Mouse (Mus musculus): ENCODE measurements at regions not wholly inside any gene's neighbourhood (a gene's known extent, or its start where the extent isn't known, plus 50 kb on each side); places are given as distances from the start of the nearest gene placed in this dataset.
"Not testable (repeated sequence)": the region's sequence is repeated elsewhere in the genome, so short reads cannot be mapped to it uniquely, and the experiment has no call there.

DNA sequence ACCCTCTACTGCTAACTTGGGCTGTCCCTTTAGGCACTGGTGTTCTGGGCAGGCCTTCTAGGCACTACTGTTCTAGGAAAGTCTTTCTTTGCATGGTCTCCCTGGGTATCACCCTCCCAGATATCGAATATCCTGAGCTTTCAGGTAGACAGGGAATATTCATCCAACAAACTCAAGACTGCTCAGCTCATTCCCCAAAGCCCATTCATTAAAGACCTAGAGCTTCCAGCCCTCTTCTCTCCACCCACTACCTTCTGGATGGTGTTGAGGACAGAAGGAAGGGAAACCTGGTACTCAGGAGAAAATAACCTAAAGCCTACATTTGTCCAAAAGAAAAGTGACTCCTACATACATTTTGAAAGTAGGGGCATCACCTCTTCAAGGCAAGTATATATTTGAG, 420.0 kb downstream of the Tcerg1l start:
- no peak for DNase-seq (ENCODE audit: low spot score in 2 of 2)

DNA sequence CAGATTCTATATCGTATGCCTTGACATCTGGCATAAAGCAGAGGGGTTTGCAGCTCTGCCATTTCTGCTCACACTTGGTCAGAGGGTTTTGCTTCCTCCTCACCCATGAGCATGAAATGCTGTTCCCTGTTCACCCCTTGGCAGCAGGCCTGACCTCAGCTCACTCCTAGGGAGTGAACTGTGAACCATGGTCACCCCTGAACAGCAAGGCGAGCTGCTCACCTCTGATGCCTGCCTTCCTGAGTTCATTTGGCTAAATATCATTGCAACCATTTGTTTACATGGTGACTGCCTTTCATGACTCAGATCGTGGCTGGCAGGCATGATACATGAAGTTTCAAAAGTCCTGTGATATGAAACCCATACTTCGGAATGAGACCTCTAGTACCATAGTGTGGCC, 418.2 kb downstream of the Tcerg1l start:
- DNase-seq (ENCODE audit: low spot score in 2 of 2): no peak

DNA sequence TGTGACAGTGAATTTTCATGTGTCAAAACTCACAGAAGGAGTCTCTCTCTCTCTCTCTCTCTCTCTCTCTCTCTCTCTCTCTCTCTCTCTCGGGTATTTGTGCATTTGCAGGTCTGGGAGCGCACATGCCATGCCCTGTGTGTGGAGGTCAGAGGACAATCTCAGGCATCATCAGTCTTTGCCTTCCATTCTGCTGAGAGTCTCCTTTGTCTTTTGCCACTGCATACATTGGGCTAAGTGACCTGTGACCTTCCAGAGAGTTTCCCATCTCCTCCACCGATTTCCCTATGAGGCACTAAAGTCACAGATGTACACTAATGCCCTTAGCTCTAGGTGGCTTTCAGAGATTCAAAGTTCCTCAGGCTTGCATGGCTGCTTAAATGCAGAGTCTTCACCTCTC, 391.7 kb downstream of the Tcerg1l start:
- DNase-seq (ENCODE audit: low spot score in 2 of 2): no peak

DNA sequence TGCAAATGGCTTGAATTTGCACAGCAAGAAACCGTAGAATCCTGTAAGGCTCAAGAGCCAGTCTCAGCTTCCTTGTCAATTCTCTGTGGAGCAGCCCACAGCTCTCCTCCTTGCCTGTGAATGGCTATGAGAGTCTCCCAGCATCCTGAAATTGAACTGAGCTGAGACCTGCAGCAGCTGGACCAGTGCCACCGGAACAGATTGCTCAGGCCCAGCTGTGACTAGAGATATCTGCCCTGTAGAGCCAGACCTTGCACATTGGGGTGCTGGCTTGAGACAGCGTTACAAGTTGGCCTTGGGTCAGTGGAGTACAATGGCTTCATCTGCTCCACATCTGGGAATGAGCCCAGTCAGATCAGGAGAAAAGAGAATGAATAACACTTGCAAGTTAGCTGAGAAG, 390.6 kb downstream of the Tcerg1l start:
- DNase-seq (ENCODE audit: low spot score in 2 of 2): peak; percentile 13 to 18

DNA sequence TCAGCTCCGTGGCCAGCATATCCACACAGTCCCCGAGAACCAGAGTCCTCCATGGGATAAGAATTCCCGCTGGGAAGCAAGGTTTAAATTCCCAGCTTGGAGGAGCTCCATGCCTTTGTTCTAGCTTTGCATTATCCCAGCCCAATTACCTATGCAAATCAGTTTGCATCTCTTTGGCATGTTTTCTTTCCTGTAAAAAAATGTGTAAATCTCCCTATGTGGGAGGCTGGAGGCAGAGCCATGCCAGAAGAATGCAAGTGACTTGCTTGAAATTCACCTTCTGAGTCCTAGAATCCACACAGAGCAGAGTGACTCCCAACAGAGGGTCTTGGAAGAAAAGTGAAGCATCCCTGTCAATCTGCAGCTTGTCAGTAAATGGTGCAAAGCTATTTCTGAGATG, 388.9 kb downstream of the Tcerg1l start:
- DNase-seq (ENCODE audit: low spot score in 2 of 2): no peak

DNA sequence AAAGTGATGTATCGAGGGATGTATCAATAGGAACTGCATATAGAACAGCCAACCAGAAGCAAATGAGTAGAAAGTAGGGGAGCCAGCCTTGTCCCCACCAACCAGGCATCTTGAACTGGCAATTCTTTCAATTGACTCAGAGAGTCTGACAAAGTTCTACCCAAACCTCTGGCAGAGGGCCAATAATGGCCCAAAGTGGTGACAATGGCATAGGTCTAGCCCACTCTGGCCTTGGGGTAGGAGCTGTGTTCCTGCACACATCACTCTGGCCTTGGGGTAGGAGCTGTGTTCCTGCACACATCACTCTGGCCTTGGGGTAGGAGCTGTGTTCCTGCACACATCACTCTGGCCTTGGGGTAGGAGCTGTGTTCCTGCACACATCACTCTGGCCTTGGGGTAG, 373.5 kb downstream of the Tcerg1l start:
- DNase-seq (ENCODE audit: low spot score in 2 of 2): not testable (repeated sequence)

DNA sequence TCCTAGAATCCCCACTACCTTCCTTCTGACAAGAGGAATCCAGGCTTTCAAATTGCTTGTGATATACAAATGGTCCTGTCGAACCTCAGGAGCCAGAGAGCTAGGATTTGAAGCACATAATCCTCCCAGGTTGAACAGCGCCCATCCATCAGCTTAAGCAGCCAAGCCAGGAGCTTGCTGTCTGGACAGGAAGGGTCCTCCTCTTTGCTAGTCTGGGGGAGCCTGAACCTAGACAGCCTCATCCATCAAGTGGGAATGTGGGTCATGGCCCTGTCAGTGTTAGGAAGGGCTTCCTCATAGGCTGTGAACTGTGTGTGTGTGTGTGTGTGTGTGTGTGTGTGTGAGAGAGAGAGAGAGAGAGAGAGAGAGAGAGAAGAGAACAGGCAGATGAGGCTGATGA, 345.8 kb downstream of the Tcerg1l start:
- DNase-seq (ENCODE audit: low spot score in 2 of 2): no peak

DNA sequence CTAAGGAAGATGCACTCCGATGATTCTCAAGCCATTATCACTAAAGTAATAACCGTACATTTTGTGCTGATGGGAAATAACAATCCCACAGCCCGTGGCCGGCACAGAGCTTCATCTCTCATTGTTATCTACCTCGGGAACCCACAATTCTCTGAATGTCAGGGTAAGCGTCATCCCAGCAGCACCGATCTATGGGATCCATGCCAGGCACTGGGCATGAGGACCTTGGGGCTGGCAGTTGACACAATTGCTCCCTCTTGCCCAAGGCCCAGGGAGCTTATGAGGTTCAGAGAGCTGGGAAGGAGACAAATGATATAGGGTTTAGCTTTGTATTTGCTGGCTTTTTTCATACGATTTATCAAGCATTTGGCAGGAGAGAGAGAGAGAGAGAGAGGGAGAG, 342.8 kb downstream of the Tcerg1l start:
- no peak for DNase-seq (ENCODE audit: low spot score in 2 of 2)

DNA sequence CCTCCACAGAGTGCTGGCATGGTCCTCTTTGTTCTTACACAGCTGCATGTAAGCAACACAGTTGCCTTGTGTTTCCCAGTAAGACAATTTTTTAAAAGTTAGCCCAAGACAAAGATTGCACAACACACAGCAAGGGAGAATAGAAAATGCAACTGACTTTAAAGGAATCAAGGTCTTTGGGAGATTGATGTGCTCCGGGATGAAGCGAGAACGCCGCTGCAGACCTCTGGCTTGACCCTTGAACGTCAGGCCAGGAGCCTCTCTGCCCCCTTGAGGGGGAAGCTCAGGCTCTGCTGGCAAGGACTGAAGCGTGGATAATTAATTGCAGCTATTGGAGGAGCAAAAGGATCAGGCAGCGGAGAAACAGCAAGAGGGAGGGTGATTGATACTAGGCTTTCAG, 336.4 kb downstream of the Tcerg1l start:
- DNase-seq (ENCODE audit: low spot score in 2 of 2): no peak

DNA sequence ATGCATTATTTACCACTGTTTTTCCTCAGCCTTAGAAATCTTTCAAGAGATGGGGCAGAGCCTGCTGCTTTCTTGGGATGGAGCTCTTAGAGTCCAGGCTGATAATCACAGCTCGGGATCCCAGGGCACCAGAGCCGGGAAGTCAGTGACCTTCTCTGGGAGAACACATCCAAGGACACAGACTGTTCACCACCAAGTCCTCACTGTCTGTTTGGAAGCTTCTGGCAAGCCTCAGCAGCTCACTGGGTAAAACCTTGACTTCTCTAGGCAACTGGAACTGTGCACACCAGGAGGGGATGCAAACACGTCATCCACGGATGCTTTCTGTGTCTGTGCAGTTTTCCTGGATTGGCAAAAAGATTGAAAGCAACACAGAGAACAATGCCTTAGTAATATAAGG, 330.6 kb downstream of the Tcerg1l start:
- DNase-seq (ENCODE audit: low spot score in 2 of 2): no peak

DNA sequence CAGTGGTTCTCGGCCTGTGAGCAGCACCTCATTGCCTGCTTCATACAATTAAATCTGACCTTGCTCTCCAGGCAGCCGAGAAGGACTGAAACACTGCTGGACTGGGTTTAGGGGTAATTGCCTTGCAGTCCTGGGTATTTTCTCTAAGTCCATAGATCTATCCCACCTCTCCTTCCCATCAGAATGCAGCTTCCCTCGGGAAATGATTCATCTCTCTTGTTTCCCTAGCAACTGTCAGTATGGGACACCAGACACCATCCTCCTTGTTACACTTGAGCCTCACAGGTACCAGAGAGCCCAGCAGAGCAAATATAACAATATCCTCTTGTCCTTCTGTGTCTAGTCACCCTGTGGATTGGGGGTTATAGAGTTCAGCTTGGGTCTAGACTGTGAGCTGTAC, 322.3 kb downstream of the Tcerg1l start:
- DNase-seq (ENCODE audit: low spot score in 2 of 2): no peak

DNA sequence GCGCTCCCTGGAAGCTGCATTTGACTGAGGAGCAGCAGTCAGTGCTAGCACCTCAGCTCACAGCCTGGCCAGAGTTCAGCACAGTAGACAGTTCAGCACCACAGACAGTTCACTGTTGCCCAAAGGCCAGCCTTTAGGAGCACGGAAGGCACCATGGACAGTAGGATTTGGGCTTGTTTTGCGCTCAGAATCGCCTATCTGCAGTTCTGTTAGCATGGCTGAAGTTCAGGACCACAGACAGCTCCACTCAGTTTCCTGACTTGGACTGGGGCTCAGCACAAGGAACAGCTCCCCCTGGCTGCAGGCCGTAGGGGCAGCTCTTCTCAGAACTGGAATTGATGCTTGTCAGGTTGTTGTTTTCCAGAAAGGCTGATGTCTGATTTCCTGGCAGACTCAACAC, 313.6 kb downstream of the Tcerg1l start:
- peak; percentile 37 to 60 for DNase-seq (ENCODE audit: low spot score in 2 of 2)

DNA sequence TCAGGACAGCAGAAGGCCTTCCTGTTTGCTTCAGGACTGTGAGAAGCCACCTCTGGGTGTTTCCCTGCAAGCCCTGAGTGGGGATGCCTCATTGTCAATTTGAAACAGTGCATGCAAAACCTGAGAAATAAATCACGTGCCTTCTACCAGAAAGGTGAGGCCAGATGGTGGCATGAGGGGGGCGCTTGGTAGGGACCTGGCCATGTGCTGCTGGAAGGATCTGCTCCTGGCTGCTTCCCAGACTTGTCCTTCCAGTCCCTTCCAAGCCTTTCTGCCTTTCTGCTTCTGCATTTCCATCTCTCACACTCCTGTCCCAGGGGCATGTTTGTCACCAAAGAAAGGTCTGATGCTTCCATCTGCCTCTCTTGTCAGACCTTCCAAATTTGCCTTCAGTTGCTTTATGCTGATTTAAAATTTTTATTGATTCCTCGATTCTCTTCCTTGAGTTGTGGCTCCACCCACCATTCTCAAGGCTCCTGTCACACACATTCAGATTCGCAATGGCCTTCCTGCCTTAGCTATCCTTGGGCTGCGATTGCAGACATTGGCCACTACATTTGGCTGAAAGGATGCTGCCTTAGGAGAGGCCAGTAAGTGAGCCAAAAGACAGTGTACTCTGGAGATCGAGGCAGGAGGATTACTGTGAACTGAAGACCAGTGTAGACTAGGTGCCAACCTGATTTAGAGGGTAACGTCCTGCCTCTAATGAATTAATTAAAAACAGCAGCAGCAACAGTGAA, 289.9 kb downstream of the Tcerg1l start:
- DNase-seq (ENCODE audit: low spot score in 2 of 2): no peak

DNA sequence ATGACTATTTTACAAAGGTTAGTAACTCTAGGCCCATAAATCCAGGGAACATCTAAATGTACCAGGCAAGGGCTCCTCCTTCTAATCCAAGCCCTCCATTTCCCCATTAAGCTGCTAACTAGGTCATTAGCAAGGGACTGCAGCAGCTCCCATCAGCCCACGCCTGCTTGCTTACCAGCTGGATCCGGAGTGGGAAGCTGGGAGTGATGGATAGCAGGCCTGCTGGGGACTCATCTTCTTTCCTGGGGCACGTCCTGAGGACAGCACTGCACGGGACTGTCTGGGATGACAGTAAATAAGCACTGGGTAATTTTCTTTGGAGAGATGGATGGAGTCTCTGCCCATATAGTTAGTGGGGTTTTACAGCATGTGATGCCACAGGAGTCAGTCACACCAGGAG, 276.0 kb downstream of the Tcerg1l start:
- DNase-seq (ENCODE audit: low spot score in 2 of 2): peak; percentile 39 to 45

DNA sequence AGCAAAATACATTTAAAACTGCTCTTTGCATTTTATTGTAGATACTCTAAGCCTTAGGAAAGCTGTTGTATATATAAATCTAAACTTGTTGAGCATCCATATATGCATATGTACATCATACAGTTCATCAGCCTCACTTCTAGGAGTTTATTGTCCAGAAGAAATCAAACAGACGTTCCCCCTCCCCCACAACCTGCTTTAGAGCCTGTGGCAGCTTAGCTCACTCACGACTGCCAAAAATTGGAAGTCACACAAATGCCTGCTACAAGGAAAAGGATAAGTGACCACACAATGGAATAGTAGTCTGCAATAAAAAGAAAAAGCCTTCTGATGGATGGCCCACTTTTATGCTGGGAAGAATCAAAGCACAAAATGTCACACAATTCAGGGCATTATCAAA, 267.8 kb downstream of the Tcerg1l start:
- no peak for DNase-seq (ENCODE audit: low spot score in 2 of 2)

DNA sequence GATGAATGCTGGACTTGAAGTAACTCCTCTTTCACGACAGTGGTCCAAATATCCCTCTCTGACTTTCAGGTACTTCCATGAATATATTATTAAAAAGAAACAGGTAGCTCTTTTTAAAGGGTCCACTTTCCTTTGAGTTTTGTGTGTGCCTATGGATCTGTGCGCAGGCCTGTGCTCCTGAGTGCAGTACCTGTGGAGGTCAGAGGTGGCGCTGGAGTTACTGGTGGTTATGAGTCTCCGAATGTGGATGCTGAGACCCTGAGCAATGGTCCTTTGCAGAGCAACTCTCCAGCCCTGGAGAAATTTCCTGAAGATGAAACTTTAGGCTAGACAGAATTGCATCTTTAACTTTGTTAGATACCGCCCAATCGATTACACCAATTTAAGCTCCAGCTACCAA, 264.1 kb downstream of the Tcerg1l start:
- DNase-seq (ENCODE audit: low spot score in 2 of 2): no peak

DNA sequence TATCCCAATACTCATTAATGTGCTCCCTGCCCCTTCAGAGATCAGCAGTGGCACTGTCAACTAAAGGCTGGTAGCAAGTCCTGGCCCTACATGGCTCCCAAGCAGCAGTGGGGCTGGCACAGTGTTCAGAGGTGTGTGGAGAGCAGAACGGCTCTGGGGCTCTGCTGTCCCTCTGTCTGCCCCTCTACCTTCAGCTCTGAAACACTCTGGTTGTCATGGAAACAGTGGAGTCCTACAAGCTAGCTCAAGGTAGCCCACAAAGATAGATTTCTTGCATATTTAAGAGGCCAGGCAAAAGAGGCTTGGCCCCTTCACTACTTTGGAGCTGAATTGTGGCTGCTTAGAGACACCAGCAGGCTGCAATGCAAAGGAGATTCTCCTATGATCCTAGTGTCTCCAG, 259.6 kb downstream of the Tcerg1l start:
- DNase-seq (ENCODE audit: low spot score in 2 of 2): no peak

DNA sequence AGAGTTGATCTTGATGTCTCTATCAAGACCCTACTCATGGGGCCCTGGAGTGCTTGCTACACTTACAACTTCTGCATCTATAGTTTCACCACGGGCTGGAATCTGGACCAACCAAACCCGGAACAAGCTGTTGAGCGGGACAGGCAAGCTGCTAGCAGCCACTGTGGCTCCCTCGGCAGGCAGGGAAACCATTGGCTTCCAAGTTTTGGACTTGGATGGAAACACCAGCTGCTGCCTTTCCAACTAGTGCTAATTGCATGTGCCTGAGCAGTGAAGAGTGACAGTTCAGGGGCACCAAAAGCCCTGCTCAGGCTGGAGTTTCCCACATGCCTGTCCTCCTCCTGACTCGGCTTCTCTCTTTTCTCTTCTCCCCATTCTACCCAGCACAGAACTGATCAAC, 257.8 kb downstream of the Tcerg1l start:
- DNase-seq (ENCODE audit: low spot score in 2 of 2): no peak

DNA sequence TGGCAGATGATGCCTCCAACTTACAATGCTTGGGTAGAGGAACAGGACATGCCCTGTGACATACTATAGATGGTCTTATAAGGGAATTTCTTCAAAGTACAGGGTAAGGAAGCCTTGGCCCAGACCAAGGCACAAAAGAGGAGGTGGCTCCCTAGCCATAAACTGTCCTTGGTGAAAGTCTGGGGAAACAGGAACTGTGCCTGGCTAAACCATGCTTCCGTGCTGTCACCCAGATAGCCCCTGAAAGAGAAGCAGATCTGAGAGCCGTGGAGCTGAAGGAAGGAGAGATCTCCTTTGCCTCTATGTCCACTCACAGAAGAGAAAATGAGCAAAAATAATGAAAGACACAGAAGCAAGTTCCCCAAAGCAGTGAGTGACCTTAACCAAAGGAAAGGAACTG, 248.0 kb downstream of the Tcerg1l start:
- DNase-seq (ENCODE audit: low spot score in 2 of 2): no peak

DNA sequence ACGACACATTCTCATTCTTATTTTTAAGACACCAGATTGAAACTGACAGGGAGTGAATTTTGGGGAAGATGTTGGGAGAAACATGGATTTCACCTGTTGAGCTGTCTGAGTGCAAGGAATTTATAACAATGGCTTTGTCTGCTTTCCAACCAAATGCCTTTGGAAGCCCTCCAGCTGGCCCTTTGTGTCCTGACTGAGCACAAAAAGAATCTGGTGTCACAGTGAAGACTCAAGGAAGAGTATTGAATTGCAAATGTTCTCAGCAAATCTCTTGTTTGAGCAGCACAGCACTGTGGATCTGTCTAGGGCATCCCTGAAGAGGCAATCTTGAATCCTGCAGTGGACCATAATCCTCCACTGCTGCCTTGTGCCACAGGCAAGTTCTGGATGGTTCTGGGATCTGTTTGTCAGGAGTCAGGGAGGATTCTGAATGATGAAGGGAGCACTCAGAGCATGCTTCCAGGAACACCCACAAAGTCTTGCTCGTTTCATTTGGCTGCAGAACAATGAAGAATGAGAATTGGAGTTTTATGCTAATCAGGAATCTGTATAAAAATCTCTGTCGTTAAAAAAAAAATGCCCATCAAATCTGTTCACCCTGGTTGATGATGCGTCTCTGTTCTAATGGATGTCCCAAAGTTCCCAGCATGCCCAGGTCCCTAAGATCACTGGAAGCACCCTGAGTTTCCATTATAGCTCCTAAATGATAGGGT, 243.9 kb downstream of the Tcerg1l start:
- no peak for DNase-seq (ENCODE audit: low spot score in 2 of 2)

All from layer of hippocampus, adult 8-10 months (tissue).